Mouse (Mus musculus) gastrocnemius, adult 8-10 months (tissue): ENCODE results near the gene Fhad1. TPM values are rescaled to one million over a fixed set of nuclear protein-coding genes. Genes with fewer than 3 reads are reported as not detected.
"Not testable (repeated sequence)": the region's sequence is repeated elsewhere in the genome, so short reads cannot be mapped to it uniquely, and the experiment has no call there.

ENCODE experiments used
- DNase-seq, 2 experiments: peaks; one replicate each; pipeline ENCODE4 v3.0.0; 2022; ENCODE audit warnings: low spot score in 2 of 2
- total RNA-seq, 4 experiments: library from RNA; stranded (reverse); gene quantifications; 2 replicates each; pipeline ENCODE4 v1.2.4; 2022

The Fhad1 gene
- total RNA-seq, 4 experiments from 2014 or later: not detected

GRCm38 (mm10) chr4:142044452-142044851, 29.6 kb upstream of the Fhad1 start:
- no peak for DNase-seq

GRCm38 (mm10) chr4:142039662-142040353, 24.9 kb upstream of the Fhad1 start:
- DNase-seq: no peak

DNA sequence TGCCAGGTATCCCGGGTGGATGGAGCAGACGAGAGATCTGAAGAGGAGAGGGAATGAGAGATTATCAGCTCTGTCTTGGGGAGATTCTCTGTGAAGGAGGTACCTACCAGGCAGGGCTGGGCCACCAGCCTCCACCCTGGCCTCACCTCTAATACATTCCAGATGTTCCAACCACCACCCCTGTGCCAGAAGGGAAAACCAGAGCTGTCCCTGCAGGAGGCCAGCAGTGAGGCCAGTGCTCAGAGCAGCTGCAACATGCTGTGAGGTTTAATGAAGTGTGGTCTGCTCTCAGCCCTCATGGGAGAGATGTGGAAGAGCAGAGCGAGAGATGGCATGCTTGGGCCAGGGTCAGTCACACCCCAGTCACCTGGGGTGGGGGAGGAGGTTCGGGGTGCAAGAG, 23.0 kb upstream of the Fhad1 start:
- no peak for DNase-seq

DNA sequence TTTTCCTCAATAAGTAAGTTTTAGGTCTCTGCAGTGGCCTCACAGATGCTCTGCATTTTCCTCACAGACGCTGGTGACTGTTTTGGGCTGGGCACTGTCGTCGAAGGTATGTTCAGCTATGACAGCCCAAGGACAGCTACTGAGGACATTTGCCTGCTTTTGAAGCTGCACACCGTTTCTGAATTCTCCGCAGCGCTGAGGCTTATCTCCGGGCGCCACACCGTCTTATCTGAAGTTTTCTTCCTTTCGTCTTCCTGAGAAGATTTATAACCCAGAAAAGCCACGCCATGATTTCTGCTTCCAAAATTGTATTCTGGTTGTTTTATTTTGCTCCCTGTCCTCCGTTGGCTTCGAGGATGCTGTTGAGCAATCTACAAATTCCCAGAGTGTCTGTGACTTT, 13.7 kb upstream of the Fhad1 start:
- DNase-seq: no peak

DNA sequence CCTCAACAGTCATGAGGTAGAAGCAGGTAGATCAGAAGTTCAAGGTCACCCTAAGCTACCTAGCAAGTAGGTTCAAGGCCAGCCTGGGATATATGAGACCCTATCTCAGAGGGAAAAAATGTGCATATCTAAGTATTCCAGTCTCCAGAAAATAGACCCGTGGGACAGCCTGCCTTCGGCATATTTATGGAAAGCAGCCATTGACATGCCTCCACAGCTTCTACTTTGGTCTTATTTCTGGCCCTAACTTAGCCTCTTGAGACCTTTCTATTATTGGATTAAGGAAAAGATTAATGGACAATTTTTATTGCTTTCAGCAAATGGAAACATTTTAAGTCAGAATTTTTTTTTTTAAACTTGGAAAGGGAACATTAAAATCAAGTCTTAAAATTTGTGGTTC, 12.1 kb upstream of the Fhad1 start:
- DNase-seq: no peak

- DNase-seq: no peak
These were observed 9.7 kb upstream of the Fhad1 start for GRCm38 (mm10) chr4:142024536-142024935.

DNA sequence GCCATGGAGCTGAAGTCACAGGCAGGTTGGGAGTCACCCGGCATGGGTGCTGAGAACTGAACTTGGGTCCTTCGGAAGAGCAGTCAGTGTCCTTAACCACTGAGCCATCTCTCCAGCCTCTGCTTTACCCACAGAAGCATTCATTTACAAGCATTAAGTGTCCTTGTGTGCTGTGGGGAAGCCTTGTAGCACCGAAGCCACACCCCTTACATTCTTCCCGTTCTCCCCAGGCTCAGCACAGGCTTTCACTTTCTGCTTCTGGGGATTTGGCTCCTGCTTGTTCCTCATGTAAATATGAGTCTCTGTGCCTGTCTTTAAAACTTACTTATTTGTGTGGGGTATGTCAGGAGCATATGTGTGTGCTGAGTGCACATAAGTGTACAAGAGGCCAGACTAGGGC, 8.3 kb upstream of the Fhad1 start:
- no peak for DNase-seq

DNA sequence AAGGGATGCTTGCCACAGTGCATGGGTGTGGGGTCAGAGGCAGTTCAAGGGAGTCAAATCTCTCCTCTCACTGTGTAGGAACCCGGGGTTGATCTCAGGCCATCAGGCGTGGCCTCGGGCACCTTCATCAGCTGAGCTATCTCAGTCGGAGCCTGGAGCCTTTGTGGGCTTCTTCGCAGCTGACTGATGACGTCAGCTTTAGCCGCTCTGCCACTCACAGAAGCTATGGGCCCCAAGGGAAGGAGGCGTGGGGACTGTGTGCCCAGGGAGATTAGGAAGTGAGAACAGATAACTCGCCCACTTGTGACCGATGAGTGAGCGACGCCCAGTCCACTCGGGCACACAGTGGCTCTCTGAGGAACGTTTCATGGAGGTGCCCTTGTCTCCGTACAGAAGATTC, 2.8 kb upstream of the Fhad1 start:
- DNase-seq: no peak

- DNase-seq: no peak
These were observed 3.6 kb downstream of the Fhad1 start for GRCm38 (mm10) chr4:142011236-142011635.

- no peak for DNase-seq
These were observed 4.4 kb downstream of the Fhad1 start for GRCm38 (mm10) chr4:142010441-142010840.

GRCm38 (mm10) chr4:142008206-142008605, 6.7 kb downstream of the Fhad1 start:
- DNase-seq: no peak

- DNase-seq: no peak
These were observed 14.3 kb downstream of the Fhad1 start for GRCm38 (mm10) chr4:142000581-142000980.

- DNase-seq: no peak
These were observed 15.3 kb downstream of the Fhad1 start for GRCm38 (mm10) chr4:141999494-142000074.

DNA sequence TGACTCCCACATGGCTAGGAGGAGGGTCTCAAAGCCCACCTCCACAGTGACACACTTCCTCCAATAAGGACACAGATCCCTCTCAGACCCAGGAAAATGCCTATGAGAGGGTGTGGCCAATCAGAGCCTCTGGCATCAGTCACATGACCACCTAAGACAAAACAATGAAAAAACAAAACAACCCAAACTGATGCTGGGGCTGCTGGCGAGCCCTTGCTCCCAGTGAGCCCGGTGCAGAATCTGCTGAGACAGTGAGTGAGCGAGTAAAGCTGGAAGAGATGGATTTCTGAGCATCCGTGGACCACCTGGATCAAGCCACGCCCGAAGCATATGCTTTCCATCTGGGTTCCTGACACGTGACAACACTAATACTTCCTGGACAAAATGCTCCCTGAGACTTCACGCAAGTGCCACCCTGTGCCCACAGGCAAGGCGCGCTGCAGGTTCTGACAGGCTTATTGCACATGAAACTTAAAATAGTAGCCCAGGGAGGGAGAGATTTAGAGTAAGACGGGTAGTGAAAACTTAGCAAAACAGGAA, 16.5 kb downstream of the Fhad1 start:
- DNase-seq: no peak

DNA sequence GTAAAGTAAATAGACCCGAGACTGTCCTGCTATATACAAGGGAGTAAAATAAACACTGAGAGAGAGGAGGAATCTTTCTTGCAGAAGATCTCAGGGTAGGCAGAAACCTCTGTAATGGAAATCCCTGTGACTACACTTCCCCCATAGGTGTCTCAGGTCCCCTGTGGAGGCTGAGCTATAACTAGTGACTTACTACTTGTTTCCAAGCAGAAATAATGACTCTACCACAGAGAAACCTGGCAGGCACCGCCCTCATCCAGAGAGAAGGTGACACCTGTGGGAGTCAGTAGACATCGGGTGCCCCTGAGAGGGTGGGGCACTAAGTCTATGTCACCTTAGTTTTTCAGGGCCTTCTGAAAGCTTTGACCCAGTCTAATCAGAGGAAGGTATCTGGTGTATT, 18.0 kb downstream of the Fhad1 start:
- DNase-seq: no peak

- no peak for DNase-seq
These were observed 18.8 kb downstream of the Fhad1 start for GRCm38 (mm10) chr4:141996086-141996485.

- DNase-seq: not testable (repeated sequence)
These were observed 20.8 kb downstream of the Fhad1 start for GRCm38 (mm10) chr4:141994062-141994471.

DNA sequence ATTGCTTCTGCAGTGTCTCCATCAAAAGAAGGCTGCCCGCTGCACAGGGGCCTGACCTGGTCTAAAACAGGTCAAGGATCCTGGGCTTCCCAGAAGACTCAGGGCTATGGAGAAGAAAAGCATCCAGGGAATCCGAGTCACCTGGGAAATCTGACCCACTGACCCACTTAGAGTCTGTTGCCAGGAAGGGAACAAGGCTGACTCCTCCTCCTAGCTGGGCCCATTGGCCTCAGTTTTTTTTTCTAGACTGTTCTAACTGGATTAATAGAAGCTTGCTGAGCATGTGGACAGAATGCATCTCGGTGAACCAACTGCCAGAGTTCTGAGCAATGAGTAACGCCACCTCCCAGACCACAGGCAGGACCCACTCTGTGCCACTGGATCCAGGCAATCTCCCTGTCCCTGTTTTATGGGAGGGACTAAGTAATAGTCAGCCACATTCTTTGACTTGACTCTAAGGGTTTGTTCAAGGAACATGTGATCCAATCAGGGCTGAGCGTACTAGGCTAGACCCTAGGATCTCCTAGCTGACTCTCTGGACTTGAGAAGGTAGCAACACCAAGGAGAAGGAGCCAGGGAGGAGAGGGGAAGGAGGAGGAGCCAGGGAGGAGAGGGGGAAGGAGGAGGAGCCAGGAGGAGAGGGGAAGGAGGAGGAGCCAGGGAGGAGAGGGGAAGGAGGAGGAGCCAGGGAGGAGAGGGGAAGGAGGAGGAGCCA, 21.4 kb downstream of the Fhad1 start:
- DNase-seq: no peak

DNA sequence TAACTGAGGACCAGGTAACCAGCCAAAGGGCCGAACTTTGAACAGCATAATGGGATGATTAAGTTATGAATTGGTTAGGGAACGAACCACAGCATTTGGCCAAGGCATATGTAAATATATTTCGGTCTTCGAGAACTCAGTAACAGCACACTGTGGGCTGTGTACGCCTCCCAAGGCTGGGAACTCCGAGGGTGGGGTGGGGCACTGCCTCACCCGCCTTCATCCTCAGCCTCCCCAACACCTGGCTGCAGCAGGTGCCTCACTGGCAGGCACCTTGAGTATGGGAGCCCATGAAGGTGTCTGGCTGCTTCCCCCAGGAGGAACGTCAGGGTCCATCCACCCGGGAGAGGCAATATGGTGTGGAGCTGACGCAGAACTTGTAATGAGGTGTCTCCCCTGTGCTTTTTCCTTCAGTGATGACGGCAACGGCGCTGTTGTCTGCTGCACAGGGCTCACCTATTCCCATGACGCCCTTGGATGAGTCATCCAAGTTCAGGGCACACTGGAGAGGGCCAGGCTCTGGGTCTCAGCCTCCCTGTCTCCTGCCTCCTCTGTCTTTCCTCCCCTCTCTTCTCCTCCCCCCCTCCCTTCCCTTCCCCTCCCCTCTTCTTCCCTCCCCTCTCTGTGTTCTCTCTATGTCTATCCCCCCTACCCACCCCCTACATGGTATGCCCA, 22.2 kb downstream of the Fhad1 start:
- no peak for DNase-seq

DNA sequence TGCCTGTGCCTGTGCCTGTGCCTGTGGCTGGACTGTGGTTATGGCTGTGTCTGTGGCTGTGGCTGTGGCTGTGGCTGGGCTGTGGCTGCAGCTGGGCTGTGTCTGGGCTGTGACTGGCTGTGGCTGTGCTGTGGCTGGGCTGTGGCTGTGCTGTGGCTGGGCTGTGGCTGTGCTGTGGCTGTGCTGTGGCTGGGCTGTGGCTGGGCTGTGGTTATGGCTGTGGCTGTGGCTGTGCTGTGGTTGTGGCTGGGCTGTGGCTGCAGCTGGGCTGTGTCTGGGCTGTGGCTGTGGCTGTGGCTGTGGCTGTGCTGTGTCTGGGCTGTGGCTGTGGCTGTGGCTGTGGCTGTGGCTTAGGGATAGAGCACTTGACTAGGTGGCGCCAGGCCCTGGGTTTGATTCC, 26.7 kb downstream of the Fhad1 start:
- DNase-seq: no peak

- no peak for DNase-seq
These were observed 31.2 kb downstream of the Fhad1 start for GRCm38 (mm10) chr4:141983689-141984088.

DNA sequence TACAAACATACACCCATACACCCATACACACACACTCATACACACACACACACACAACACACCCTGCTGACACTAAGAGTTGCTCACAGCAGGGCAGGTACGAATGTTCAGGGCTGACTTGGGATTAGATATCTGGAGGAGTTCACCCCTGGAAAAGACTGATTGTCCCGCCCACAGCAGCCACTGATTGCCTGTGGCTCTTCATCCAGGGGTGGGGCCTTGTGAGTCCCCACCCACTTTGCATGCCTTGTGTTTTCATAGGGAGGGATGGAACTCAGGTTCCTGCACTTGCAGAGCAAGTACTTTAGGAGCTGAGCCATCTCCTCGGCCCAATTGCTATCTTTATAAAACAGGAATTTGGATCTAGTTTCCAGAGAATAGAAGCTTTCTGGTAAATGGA, 33.4 kb downstream of the Fhad1 start:
- no peak for DNase-seq
